Mouse (Mus musculus): ENCODE measurements around the gene Syne4.

Gene Syne4

DNA sequence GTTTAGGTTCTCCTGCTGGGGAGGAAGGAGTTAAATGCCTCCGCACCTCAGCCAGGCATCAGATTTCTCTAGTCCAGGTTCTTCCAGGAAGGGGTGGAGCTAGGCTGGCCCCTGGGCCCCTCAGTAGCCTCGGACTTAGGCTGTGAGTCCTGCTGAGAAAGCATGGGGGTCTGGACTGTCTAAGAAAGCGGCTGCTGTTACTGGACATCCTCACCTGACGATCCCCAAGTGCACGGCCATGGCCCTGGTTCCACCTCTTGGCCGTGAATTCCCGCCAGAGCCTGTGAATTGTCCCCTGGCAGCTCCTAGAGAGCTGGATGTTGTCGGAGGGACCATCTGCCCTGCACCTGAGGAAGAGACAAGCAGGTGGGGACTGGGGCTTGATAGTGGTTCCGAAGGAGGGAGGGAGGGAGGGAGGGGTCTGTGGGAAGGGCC lies at the start of gene Syne4:
TSS of gene Syne4 (plus strand) at position 87 of the 435 bp plus-strand sequence.
- DNase-seq = no peak

GRCm38 (mm10) chr7:30265041-30265440 lies 49.6 kb upstream of the Syne4 start:
- no peak for DNase-seq

- DNase-seq = no peak
Observed at GRCm38 (mm10) chr7:30265531-30265930, 49.1 kb upstream of the Syne4 start.

DNA sequence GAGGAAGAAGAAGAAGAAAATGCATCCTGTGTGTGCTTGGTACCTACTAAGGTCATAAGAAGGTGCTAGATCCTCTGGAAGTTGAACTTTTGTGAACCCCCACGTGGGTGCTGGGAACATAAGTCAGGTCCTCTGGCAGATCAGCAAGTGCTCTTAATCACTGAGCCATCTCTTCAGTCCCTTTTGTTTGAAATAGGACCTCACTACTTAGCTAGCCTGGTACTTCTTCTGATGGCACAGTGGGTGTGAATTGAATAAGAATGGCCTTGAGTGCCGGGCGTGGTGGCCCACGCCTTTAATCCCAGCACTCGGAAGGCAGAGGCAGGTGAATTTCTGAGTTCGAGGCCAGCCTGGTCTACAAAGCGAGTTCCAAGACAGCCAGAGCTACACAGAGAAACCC lies 48.7 kb upstream of the Syne4 start:
- DNase-seq = no peak

- no peak for DNase-seq
Observed at GRCm38 (mm10) chr7:30266780-30267179, 47.8 kb upstream of the Syne4 start.

DNA sequence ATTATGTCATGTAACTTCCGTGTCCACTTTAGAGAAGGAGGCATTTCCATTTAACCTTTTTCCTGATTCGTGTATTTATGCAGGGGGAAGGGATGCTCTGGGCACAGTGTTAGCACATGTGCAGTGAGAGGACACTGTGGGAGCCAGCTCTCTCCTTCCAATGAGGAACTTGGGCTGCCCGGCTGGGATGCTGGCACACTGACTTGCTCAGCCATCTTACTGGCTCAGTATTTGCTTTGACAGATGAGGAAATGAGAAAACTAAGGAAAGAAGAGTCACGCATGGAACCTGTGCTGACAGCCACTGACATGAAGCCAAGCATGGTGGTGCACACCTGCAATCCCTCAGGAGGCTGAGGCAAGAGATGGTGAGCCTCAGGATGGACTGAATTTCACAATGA lies 45.0 kb upstream of the Syne4 start:
- DNase-seq = no peak

- no peak for DNase-seq
Observed at GRCm38 (mm10) chr7:30274383-30274782, 40.2 kb upstream of the Syne4 start.

DNA sequence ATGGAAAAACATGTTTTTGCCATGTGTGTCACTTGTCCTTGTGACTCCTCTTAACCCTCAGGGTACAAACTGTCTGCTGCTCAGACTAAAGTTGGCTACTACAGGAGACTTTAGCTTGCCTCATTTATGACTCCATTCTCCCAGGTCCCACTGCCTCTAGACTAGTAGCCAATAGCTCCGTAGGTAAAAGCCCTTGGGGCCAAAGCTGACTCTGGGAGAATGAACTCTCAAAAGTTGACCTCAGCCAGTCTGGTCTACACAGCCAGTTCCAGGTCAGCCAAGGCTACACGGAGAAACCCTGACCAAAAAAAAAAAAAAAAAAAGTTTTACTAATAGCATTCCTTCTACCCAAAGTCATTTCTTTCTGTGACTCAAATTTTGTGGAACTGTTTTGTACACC lies 35.7 kb upstream of the Syne4 start:
- no peak for DNase-seq

- DNase-seq = no peak
Observed at GRCm38 (mm10) chr7:30279536-30279935, 35.1 kb upstream of the Syne4 start.

GRCm38 (mm10) chr7:30279951-30280669 lies 34.5 kb upstream of the Syne4 start, which contains the start of the genes Thap8 and Wdr62:
Gene Thap8 (plus strand): TSS chr7:30280094.
Gene Wdr62 (minus strand): TSS chr7:30280419.
- DNase-seq = peak; percentile 92

DNA sequence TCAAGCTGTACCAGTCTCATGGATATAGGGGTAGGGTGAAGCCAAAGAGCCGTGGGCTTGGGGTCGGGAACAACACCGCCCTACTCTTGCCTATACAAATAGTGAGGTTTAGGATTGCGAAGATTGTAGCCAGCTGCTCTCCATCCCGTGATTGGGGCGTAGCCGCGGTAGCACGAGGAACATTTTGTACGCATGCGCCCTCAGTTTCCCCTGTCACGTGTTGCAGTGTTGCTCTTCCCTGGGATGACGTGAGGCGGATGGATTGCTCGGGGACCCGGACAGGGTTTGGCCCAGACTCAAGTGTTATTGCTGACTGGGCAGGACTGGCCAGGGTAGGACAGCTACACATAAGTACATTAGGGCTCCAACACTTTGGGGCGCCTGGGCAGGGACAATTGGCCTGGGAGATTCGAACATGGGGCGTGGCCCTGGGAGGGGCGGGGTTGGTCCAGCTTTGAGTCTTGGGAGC lies 33.9 kb upstream of the Syne4 start:
- peak; percentile 88 for DNase-seq

DNA sequence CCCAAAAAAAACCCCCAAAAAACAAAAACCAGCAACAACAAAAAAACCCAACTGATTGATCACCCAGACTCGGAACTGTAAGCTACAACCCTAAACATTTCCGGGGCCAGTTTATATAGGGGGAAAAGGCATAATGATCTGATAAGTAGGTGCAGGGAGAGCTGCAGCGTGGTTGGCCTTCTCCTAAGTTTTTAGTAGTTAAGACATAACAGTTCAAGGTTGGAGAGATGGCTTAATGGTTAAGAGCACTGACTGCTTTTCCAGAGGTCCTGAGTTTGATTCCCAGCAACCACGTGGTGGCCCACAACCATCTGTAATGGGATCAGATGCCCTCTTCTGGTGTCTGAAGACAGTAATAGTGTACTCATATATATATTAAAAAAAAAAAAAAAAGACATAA lies 33.1 kb upstream of the Syne4 start:
- no peak for DNase-seq

GRCm38 (mm10) chr7:30282740-30283139 lies 31.9 kb upstream of the Syne4 start:
- no peak for DNase-seq

DNA sequence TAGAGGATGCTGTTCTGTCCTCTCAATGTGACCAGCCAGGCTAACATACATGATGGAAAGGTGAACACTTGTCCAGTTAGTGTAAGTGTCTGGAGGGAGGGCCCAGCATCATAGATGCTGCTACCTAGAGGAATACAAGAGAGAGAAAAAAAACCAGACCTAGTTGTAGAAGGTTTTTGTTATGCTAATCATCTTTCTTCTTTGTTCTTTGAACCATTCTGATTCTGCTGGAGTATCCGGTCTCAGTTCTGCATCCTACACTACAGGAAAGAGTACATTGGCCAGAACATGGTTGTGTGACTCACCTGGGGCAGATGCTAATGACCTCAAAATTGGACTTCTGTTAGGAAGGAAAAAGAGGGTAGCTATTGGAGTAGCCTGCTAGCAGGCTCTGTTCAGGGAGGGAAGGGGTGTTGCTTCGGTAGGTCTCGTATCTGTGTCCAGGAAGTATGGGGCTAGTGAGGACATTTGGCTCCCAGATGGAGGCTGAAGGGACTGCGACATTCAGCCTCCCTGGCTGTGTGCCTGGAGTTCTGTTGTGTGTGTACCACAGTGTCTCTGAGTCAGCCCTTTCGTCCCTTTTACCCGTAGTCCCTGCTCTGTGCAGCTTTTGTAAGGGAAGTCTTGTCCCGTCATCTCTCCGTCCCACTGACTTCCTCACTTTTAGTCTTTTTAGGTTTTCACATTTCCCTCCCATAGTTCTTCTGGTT lies 27.8 kb upstream of the Syne4 start:
- DNase-seq = no peak

GRCm38 (mm10) chr7:30288046-30288445 lies 26.6 kb upstream of the Syne4 start:
- no peak for DNase-seq

- DNase-seq = no peak
Observed at GRCm38 (mm10) chr7:30289071-30289713, 25.4 kb upstream of the Syne4 start.

- no peak for DNase-seq
Observed at GRCm38 (mm10) chr7:30289714-30290399, 24.8 kb upstream of the Syne4 start.

DNA sequence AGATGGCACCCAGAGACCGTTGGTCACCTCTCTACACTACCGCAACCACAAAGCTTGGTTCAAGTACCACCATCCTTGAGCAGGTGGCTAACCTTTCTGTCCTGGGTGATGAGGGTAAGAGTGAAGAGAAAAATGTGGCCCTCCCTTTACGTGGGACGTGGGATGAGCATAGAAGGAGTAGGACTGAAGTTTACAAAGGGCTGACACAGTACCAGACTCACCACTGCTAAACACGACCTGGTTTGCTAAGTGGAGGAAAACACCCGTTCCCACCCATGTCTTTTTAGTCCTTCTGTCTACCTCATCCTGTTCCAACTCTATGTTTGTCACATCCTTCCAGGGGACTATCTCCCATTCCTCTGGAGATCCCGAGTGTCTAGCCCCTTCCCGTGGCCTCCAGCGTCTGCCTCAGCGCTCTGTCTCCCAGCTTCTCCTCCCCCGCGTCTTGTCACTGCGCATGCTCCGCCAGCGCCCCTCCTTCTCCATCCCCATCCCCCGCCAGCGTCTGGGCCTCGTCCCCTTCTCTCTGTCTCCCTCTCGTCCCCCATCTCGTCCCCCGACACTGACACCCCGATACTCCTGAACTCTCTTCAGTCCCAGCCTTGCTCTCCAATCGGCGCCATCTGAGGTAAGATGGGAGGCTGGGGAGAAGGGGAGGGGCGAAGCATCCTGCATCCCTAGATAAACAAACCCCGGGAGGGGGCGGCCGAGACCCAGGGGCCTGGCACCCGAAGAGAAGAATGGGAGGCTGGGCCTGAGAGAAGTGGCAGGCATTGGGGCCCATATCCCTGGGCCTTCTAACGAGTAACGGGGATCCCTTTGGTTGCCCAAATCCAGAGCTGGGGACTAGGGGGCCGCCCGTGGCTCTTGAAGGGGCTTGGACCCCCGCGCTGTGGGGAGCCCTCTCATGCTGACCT lies 23.1 kb upstream of the Syne4 start, which contains the start of gene Clip3:
TSS of gene Clip3 (plus strand) at position 514 of the 917 bp plus-strand sequence.
- DNase-seq = no peak

DNA sequence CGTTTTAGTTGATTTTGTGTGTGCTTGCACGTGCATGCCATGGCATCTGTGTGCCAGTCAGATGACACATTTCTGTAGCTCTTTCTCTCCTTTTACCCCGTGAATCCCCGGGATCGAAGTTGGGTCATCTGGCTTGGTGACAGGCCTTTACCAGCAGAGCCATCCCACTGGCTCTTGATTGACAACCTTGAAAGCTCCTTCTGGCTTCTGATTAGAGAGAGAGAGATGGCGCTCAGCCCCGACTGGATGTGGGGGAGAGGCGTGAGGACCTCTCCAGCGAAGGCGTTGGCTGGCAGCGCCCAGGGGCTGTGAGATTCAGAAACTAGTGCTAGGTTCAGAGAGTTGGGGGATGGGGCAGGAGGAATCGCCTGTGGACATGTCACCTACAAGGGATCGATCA lies 20.8 kb upstream of the Syne4 start:
- DNase-seq = no peak

GRCm38 (mm10) chr7:30294296-30294695 lies 20.3 kb upstream of the Syne4 start:
- no peak for DNase-seq

GRCm38 (mm10) chr7:30295103-30295502 lies 19.5 kb upstream of the Syne4 start:
- no peak for DNase-seq

DNA sequence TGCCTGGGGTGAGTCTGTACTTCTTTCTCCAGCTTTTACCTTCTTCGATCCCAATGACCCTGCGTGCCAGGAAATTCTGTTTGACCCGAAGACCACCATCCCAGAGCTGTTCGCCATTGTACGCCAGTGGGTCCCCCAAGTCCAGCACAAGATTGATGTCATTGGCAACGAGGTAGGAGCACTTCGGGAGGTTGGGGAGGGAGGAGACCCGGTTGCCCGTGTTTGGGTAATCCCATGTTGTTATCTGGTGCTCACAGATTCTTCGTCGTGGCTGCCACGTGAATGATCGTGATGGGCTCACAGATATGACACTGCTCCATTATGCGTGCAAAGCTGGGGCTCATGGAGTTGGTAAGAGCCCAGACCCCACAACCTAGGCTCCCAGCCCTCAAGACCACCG lies 17.8 kb upstream of the Syne4 start:
- DNase-seq = no peak

All from kidney, adult 11 months (tissue).